In genomic region chr12:31541541-31541940, GRCm38 (mm10) we compare ENCODE assay signal across 27 mouse cellular contexts. TPM values are rescaled to one million over a fixed set of nuclear protein-coding genes. Genes with fewer than 3 reads are reported as not detected.
"Had no signal": no experiment of that assay in that cellular context is flagged by ENCODE, and none has a peak within 500 bp of the region (broad histone marks: within the 10 kb centered on the region; RNA-seq: fewer than 3 reads in every experiment).

No protein-coding gene starts in this region.

- H3K4me1 ChIP-seq: hindbrain, embryonic 13.5 days; intestine, embryonic 15.5 days; liver, embryonic 13.5 days had no signal

- H3K27ac ChIP-seq: heart, adult 2 months; heart, embryonic 13.5 days; heart, embryonic 15.5 days; hindbrain, embryonic 13.5 days; intestine, embryonic 15.5 days; layer of hippocampus, adult 2 months; left cerebral cortex, adult 2 months; limb, embryonic 10.5 days; limb, embryonic 12.5 days; liver, embryonic 13.5 days had no signal

- DNase-seq: gastrocnemius, postnatal 14 days; gastrocnemius, postnatal 36 days; heart, adult 2 months; heart, postnatal 14 days; heart, postnatal 36 days; kidney, adult 18-20 months; kidney, adult 8-10 months; kidney, postnatal 10 days; kidney, postnatal 25 days; kidney, postnatal 4 days; liver; liver, embryonic 13.5 days had no signal

- H3K9ac ChIP-seq: heart, embryonic 13.5 days; heart, embryonic 15.5 days; hindbrain, embryonic 13.5 days; intestine, embryonic 15.5 days; limb, embryonic 12.5 days; liver, embryonic 13.5 days had no signal

- H3K36me3 ChIP-seq: heart, embryonic 13.5 days; heart, embryonic 15.5 days; hindbrain, embryonic 13.5 days; intestine, embryonic 15.5 days; limb, embryonic 10.5 days; limb, embryonic 12.5 days; liver, embryonic 13.5 days had no signal

- H3K9me3 ChIP-seq: heart, embryonic 13.5 days; heart, embryonic 15.5 days; hindbrain, embryonic 13.5 days; intestine, embryonic 15.5 days; limb, embryonic 10.5 days; limb, embryonic 12.5 days; liver, embryonic 13.5 days had no signal

- H3K4me3 ChIP-seq: heart, adult 2 months; heart, embryonic 13.5 days; heart, embryonic 15.5 days; hindbrain, embryonic 13.5 days; intestine, embryonic 15.5 days; layer of hippocampus, adult 2 months; left cerebral cortex, adult 2 months; limb, embryonic 10.5 days; limb, embryonic 12.5 days; liver, embryonic 13.5 days had no signal

- H3K4me2 ChIP-seq: heart, embryonic 11.5 days; heart, embryonic 13.5 days; heart, embryonic 15.5 days; hindbrain, embryonic 13.5 days; intestine, embryonic 15.5 days; limb, embryonic 12.5 days; liver, embryonic 11.5 days; liver, embryonic 13.5 days had no signal

- H3K27me3 ChIP-seq: heart, embryonic 13.5 days; heart, embryonic 15.5 days; hindbrain, embryonic 13.5 days; intestine, embryonic 15.5 days; liver, embryonic 13.5 days had no signal

- ATAC-seq: hindbrain, embryonic 16.5 days; inflammation-experienced regulatory T-cells, adult 6 months; intestine, embryonic 15.5 days; intestine, postnatal 0 days had no signal

RNA-seq across cellular contexts. Expression of gene Slc26a4, which starts 18.2 kb away (rescaled TPM):
- polyA plus RNA-seq: gonadal fat pad, adult 2 months; heart, adult 2 months; hindbrain, embryonic 11.5 days; inflammation-experienced regulatory T-cells, adult 6 months; liver, embryonic 11.5 days; liver, embryonic 13.5 days had no signal
